Mouse (Mus musculus): ENCODE data around the gene Sec16a.

Gene Sec16a

GRCm38 (mm10) chr2:26475505-26476430 lies 30.8 kb upstream of the Sec16a start:
- in situ Hi-C loops (cut with MboI, MseI), result no loop called here

GRCm38 (mm10) chr2:26474789-26475504 lies 29.9 kb upstream of the Sec16a start:
- in situ Hi-C loops (cut with MboI, MseI), result no loop called here

GRCm38 (mm10) chr2:26472312-26473090 lies 27.5 kb upstream of the Sec16a start:
- in situ Hi-C loops (cut with MboI, MseI), result no loop called here

GRCm38 (mm10) chr2:26471652-26472285 lies 26.8 kb upstream of the Sec16a start:
- in situ Hi-C loops (cut with MboI, MseI), result no loop called here

- in situ Hi-C loops (cut with MboI, MseI), result no loop called here
These were observed 26.0 kb upstream of the Sec16a start for GRCm38 (mm10) chr2:26470967-26471366.

- in situ Hi-C loops (cut with MboI, MseI), result no loop called here
These were observed 23.4 kb upstream of the Sec16a start for GRCm38 (mm10) chr2:26468376-26468775.

- in situ Hi-C loops (cut with MboI, MseI), result no loop called here
These were observed 18.4 kb upstream of the Sec16a start for GRCm38 (mm10) chr2:26463412-26463811.

GRCm38 (mm10) chr2:26462980-26463379 lies 18.0 kb upstream of the Sec16a start:
- in situ Hi-C loops (cut with MboI, MseI), result no loop called here

- in situ Hi-C loops (cut with MboI, MseI), result no loop called here
These were observed 16.7 kb upstream of the Sec16a start for GRCm38 (mm10) chr2:26461667-26462066.

GRCm38 (mm10) chr2:26460837-26461236 lies 15.8 kb upstream of the Sec16a start:
- in situ Hi-C loops (cut with MboI, MseI), result no loop called here

GRCm38 (mm10) chr2:26460097-26460646 lies 15.2 kb upstream of the Sec16a start:
- in situ Hi-C loops (cut with MboI, MseI), result no loop called here

GRCm38 (mm10) chr2:26459478-26459877 lies 14.5 kb upstream of the Sec16a start:
- in situ Hi-C loops (cut with MboI, MseI), result no loop called here

GRCm38 (mm10) chr2:26458402-26459124 lies 13.5 kb upstream of the Sec16a start:
- in situ Hi-C loops (cut with MboI, MseI), result no loop called here

- in situ Hi-C loops (cut with MboI, MseI), result loop anchor here (5.0 kb wide), 2 partner anchors 113 to 458 kb away; no protein-coding TSS in a partner anchor
These were observed 4.4 kb upstream of the Sec16a start for GRCm38 (mm10) chr2:26449121-26450060.

- in situ Hi-C loops (cut with MboI, MseI), result loop anchor here (5.0 kb wide), 1 partner anchor 460 kb away; no protein-coding TSS in a partner anchor
These were observed 2.4 kb upstream of the Sec16a start for GRCm38 (mm10) chr2:26447451-26447850.

- in situ Hi-C loops (cut with MboI, MseI), result loop anchor here (5.0 kb wide), 1 partner anchor 461 kb away; no protein-coding TSS in a partner anchor
These were observed 1.7 kb upstream of the Sec16a start for GRCm38 (mm10) chr2:26446671-26447070.

GRCm38 (mm10) chr2:26445666-26446445 lies 840 bp upstream of the Sec16a start:
- in situ Hi-C loops (cut with MboI, MseI), result loop anchor here (5.0 kb wide), 1 partner anchor 461 kb away; no protein-coding TSS in a partner anchor

GRCm38 (mm10) chr2:26444368-26444767 lies 648 bp downstream of the Sec16a start:
- in situ Hi-C loops (cut with MboI, MseI), result no loop called here

Measured in regulatory T cell (primary cell).